Mouse (Mus musculus) E14TG2a.4 (cell line): ENCODE data around the gene Ppp1r11.
A peak's percentile ranks its signal among the peaks of the same experiment; 100 is the strongest.

Experiments used
- H3K27me3 ChIP-seq: 2 replicates; pipeline ENCODE4 v1.6.1; 2014; ENCODE audit warnings: low read length, control low read depth; ENCODE audit not compliant: insufficient read depth
- H3K36me3 ChIP-seq: 2 replicates; pipeline ENCODE4 v1.6.1; 2014; ENCODE audit warnings: low read length, control low read depth; ENCODE audit not compliant: insufficient read depth
- H3K4me1 ChIP-seq: replicated peaks from 2 replicates; pipeline ENCODE4 v1.6.1; 2014; ENCODE audit warnings: low read depth, low read length, control low read depth
- H3K4me3 ChIP-seq: replicated peaks from 2 replicates; pipeline ENCODE4 v1.5.1; 2014; ENCODE audit warnings: mild to moderate bottlenecking, low read length
- H3K9me3 ChIP-seq: 2 replicates; pipeline ENCODE4 v1.6.1; 2014; ENCODE audit warnings: low read length, control low read depth
- CTCF ChIP-seq: conservative IDR thresholded peaks from 2 replicates; pipeline ENCODE4 v1.5.1; 2014; ENCODE audit warnings: low read length
- NANOG ChIP-seq: IDR thresholded peaks from 2 replicates; pipeline ENCODE4 v1.6.1; 2014; ENCODE audit warnings: borderline replicate concordance, low read length, mixed read lengths
- POU5F1 ChIP-seq: IDR thresholded peaks from 2 replicates; pipeline ENCODE4 v1.6.1; 2014; ENCODE audit warnings: low read length, borderline replicate concordance

Gene Ppp1r11

DNA sequence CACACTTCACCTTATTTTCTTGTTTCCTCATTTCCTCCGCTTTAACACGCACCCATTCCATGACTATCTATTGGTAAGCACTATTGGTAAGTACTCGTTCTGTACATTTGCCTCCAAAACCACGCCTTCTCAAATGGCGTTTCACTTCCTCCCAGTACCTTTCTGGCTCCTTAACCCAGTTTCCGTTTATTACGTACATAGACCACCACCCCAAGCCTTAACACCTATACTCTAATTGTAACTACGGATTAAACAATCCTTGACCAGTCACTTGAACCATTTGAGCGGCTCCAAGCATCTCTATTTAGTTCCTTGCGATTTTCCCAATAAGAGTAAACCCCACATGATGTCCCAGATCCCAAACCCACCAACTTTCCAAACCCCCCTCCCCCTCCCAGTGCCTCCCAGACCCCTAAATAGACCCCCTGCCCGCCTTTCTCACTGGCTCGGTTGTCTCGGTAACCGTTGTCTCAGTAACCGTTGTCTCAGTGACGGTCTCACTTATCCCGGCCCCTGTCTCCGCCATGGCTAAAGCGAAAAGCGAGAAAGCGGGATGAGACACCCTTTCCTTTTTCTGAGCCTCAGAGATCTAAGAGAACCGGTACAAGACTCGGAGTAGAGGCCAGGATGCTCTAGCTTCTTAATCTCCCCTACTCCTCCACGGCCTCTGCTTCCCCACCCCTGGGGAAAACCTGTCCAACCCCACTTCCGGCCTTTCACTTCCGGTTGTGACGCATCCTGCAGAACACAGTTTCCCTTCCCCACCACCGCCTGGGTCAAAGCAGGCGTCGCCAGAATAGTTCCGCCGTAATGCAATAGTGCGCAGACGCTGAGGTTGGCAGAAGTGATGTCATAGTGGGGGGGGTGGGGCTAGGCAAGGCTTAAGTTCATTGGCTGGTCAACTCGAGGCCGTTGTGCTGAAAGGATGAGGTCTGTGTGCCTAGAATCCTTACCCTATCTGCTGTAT, at the start of gene Ppp1r11:
Gene Ppp1r11, minus strand, starts transcription at position 761 of the 967 bp plus-strand sequence.
- Histone ChIP-seq H3K27me3 (peaks cover 13% of the 10 kb centered on the region), H3K36me3 (peaks cover 51% of the 10 kb centered on the region), H3K4me1 (peaks cover 56% of the 10 kb centered on the region), H3K9me3 (no peaks in the 10 kb centered on the region), H3K4me3 (peak within 1 kb of the TSS; percentile 96)
- TF ChIP-seq CTCF (no peak), POU5F1 (no peak), NANOG (no peak)

DNA sequence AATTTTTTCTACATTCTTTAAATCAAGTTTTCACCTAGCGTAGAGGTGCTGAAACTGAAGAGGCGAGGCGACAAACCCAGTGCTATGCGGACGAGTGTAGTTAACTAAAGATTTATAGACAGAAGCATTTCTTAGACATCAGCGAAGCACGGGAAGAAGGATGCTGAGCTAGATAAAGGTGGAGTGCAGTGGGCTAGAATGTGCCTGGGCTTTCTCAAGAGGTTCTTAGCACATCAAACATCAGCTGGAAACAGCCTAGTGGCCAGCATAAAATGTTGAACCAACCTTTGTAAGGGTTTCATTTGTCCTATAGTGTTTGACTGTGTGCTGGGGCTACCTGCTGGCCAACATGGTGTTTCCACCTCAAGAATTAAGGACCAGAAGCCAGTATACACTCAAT, 49.3 kb upstream of the Ppp1r11 start, which contains the start of gene Zfp57:
Gene Zfp57, plus strand, starts transcription at position 301 of the 400 bp plus-strand sequence.
- Histone ChIP-seq H3K9me3 (no peaks in the 10 kb centered on the region), H3K27me3 (no peaks in the 10 kb centered on the region), H3K36me3 (peaks cover 27% of the 10 kb centered on the region), H3K4me3 (peak within 1 kb of the TSS; percentile 40; the same call in 1 of the 2 replicates), H3K4me1 (peaks cover 82% of the 10 kb centered on the region)
- TF ChIP-seq NANOG, result no peak
- no peak for TF ChIP-seq CTCF
- TF ChIP-seq POU5F1, result no peak

DNA sequence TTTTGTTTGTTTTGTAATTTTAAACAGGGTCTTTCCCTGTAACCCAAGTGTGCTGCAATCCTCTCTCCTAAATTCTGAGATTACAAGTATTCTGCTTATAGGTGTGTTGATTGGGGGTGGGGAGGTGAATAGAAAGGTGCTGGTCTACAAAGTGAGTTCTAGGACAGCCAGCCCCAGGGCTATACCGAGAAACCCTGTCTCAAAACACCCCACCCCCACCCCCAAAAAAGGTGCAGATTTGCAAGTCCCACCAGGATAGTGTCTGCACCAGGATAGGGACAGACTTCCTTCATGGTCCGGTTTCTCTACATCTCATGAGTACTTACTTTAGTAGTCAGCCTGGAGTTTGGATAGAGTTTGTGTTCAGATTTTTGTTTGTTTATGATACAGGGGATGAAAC, 46.9 kb upstream of the Ppp1r11 start:
- TF ChIP-seq NANOG (no peak), POU5F1 (no peak), CTCF (no peak)
- Histone ChIP-seq H3K9me3 (no peaks in the 10 kb centered on the region), H3K27me3 (no peaks in the 10 kb centered on the region), H3K4me1 (peaks cover 81% of the 10 kb centered on the region), H3K4me3 (peak overlapping the region; percentile 33), H3K36me3 (peaks cover 3% of the 10 kb centered on the region)

DNA sequence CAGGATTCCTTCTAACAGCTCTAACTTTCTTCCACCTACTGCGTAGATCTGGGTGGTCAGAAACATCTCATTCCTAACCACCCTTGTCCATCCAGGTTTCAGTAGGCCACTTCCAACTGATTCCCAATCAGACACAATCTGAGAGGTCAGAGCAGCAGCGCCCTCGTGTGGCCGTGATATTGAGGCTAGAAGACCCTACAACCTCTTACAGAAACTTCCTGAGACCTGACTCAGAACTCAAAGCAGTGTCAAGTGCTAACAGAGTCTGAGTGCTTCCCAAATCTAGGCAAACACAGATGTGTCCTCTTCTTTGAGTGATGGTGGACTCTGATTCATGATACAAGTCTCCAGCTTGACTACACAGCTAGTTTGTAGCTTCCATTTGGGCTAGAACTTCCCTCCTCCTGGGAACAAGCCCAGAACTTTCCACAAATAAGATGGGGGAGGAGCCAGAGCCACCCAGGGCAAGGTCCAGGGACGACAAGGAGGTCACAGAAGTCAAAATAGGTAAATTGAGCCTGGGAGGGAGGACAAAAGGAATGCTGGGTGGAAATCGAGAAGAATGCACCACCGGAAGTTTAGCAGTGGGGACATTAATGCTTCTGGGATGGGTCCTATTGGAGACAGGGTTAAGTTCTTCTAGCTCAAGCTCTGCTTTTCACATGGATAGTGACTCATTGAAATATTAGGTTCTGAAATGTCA, 45.6 kb upstream of the Ppp1r11 start:
- Histone ChIP-seq H3K4me3 (peak overlapping the region; percentile 33; the same call in 1 of the 2 replicates), H3K36me3 (no peaks in the 10 kb centered on the region), H3K4me1 (peaks cover 92% of the 10 kb centered on the region), H3K27me3 (no peaks in the 10 kb centered on the region), H3K9me3 (no peaks in the 10 kb centered on the region)
- TF ChIP-seq CTCF (peak; percentile 67), NANOG (peak; percentile 52; the same call in 1 of the 2 replicates), POU5F1 (no peak)

DNA sequence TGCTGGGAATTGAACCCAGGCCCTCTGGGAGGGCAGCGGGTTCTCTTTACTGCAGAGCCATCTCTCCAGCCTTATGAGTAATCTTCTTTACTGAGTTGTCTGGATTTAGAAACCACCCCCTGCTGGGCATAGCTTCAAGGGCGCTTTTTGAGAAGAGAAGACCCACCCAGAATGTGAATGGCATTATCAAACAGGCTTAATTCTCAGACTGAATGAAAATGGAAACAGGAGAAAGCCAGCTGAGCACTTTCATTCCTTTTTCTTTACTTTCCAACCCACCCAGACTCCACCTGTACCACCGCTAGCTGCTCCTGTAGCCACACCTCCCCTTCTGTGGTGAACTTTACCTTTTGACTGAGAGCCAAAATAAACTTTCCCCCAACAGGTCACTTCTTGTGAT, 43.9 kb upstream of the Ppp1r11 start:
- no peaks in the 10 kb centered on the region for H3K9me3 ChIP-seq
- peak overlapping the region; percentile 21; the same call in 1 of the 2 replicates for H3K4me3 ChIP-seq
- H3K27me3 ChIP-seq, result no peaks in the 10 kb centered on the region
- H3K36me3 ChIP-seq, result no peaks in the 10 kb centered on the region
- H3K4me1 ChIP-seq, result peaks cover 95% of the 10 kb centered on the region
- TF ChIP-seq POU5F1, result no peak
- peak; percentile 75; the same call in 1 of the 2 replicates for TF ChIP-seq NANOG

DNA sequence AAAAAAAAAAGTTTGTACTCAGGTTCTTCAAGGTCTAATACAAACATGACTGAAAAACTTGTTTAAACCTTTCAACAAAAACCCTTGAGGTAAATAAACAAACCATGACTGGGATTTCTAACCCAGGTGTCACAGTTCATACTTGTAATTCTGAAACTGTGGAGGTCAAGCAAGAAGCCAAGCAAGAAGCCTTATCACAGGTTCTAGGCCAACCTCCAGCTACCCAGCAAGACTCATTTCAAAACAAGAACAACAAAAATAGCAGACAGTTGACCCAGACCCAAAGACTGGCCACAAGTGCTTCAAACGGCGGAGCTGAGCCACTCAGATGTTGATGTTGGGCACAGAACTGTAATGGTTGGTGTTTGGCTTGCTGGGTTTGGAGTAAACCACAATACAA, 43.0 kb upstream of the Ppp1r11 start:
- H3K9me3 ChIP-seq, result no peaks in the 10 kb centered on the region
- no peaks in the 10 kb centered on the region for H3K36me3 ChIP-seq
- H3K4me3 ChIP-seq, result peak overlapping the region; percentile 21; the same call in 1 of the 2 replicates
- peaks cover 94% of the 10 kb centered on the region for H3K4me1 ChIP-seq
- H3K27me3 ChIP-seq, result no peaks in the 10 kb centered on the region
- TF ChIP-seq POU5F1, result no peak
- no peak for TF ChIP-seq NANOG
- no peak for TF ChIP-seq CTCF

DNA sequence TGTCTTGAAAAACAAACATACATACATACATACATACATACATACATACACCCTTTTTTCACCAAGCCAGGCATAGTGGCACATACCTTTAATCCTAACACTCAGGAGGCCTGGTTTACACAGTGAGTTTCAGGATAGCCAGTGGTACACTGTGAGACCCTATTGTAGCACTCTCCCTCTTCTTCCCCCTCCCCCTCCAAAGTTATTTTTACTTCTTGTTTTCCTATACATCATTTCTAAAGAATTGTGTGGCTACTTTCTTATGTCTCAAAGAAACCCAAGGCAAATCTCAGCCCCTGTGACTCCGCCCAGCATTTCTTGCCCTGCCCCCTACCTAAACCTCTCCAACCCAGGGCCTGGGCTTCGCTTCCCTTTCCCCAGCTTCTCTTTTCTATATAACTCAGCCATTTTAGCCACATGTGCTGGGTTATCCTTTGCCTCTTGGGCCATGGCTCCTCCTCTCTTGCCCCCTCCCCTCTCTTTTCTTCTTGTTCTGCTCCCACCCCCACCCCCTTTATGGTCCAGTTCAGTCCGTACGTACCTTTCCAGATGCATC, 42.3 kb upstream of the Ppp1r11 start:
- Histone ChIP-seq H3K36me3 (no peaks in the 10 kb centered on the region), H3K4me1 (peaks cover 94% of the 10 kb centered on the region), H3K4me3 (peak overlapping the region; percentile 59), H3K9me3 (no peaks in the 10 kb centered on the region), H3K27me3 (no peaks in the 10 kb centered on the region)
- TF ChIP-seq NANOG, result no peak
- TF ChIP-seq CTCF, result no peak
- TF ChIP-seq POU5F1, result no peak
